Mouse (Mus musculus) lung, adult 2 months (tissue): ENCODE measurements at regions not wholly inside any gene's neighbourhood (a gene's known extent, or its start where the extent isn't known, plus 50 kb on each side); places are given as distances from the start of the nearest gene placed in this dataset.

Source experiments
- CTCF ChIP-seq: fragments of 200-500 bp; IDR thresholded peaks from 2 replicates; pipeline ENCODE4 v1.5.1; 2011; ENCODE audit warnings: mild to moderate bottlenecking, low read length, control low read depth; ENCODE audit not compliant: insufficient read depth
- POLR2A ChIP-seq: fragments of 200-500 bp; IDR thresholded peaks from 2 replicates; pipeline ENCODE4 v1.6.1; 2011; ENCODE audit warnings: low read depth, mild to moderate bottlenecking, control low read depth, low read length, borderline replicate concordance; ENCODE audit errors: extremely low read depth

DNA sequence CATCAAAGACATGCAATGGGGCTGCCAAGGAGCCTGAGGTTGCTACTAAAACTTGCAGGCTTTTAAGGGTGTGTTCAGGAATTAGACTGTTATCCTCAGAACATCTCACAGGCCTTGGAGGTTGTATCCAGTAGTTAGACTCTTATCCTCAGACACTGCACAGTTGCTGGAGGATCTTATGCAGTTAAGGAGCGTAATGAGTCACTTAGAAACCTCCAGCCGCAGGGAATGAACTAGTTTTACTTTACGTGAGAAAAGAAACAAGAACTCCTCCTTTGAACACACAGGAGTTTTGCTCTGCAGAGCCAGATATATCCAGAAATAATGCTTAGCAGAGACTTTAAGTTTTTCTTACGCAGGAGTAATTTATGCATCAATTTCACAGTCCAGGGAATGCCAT is 70.1 kb upstream of the Fam241a start:
- TF ChIP-seq CTCF (no peak), POLR2A (no peak)
